Mouse (Mus musculus) intestine, postnatal 0 days (tissue): ENCODE results near the gene Rasal1. TPM values are rescaled to one million over a fixed set of nuclear protein-coding genes. Genes with fewer than 3 reads are reported as not detected.

Experiments used
- ATAC-seq: fragments of 200-750 bp; cut with Nextera tagmentation; 2 replicates; pipeline ENCODE4 v1.8.0; 2017; ENCODE audit warnings: mild to moderate bottlenecking, moderate TSS enrichment, moderate library complexity
- H3K27ac ChIP-seq: fragments of 300-500 bp; sonication (generic); 2 replicates; pipeline ENCODE4 v1.5.1; 2014; ENCODE audit warnings: mild to moderate bottlenecking, low read depth, low read length, moderate library complexity
- H3K27me3 ChIP-seq: fragments of 300-500 bp; sonication (generic); replicated peaks from 2 replicates; pipeline ENCODE4 v1.6.1; 2014; ENCODE audit warnings: low read length, mixed read lengths; ENCODE audit not compliant: control insufficient read depth, insufficient read depth
- H3K36me3 ChIP-seq: fragments of 300-500 bp; sonication (generic); 2 replicates; pipeline ENCODE4 v1.6.1; 2014; ENCODE audit warnings: mild to moderate bottlenecking, moderate library complexity; ENCODE audit not compliant: control insufficient read depth, insufficient read depth
- H3K4me1 ChIP-seq: fragments of 300-500 bp; sonication (generic); replicated peaks from 2 replicates; pipeline ENCODE4 v1.6.1; 2014; ENCODE audit warnings: antibody characterized with exemption, low read length, mixed read lengths; ENCODE audit not compliant: control insufficient read depth, insufficient read depth
- H3K4me2 ChIP-seq: fragments of 300-500 bp; sonication (generic); replicated peaks from 2 replicates; pipeline ENCODE4 v1.6.1; 2014; ENCODE audit warnings: low read depth, mild to moderate bottlenecking, moderate library complexity
- H3K4me3 ChIP-seq: fragments of 300-500 bp; sonication (generic); 2 replicates; pipeline ENCODE4 v1.5.1; 2014; ENCODE audit warnings: low read depth, low read length
- H3K9ac ChIP-seq: fragments of 300-500 bp; sonication (generic); 2 replicates; pipeline ENCODE4 v1.6.1; 2014; ENCODE audit warnings: mild to moderate bottlenecking, low read depth, low read length
- H3K9me3 ChIP-seq: fragments of 300-500 bp; sonication (generic); 2 replicates; pipeline ENCODE4 v1.6.1; 2016; ENCODE audit warnings: mixed run types; ENCODE audit not compliant: control insufficient read depth
- CTCF ChIP-seq: sonication (generic); IDR thresholded peaks from 2 replicates; pipeline ENCODE4 v1.5.1; 2016; ENCODE audit warnings: low read depth, mild to moderate bottlenecking, control low read depth, antibody characterized with exemption, moderate library complexity
- WGBS: fragments of 180-500 bp; shearing (Covaris S2); extraction: QIAGEN DNeasy Blood & Tissue Kit; methylation state at CpG from one replicate; pipeline ENCODE4 v1.1.7; 2014; 5-methylcytosine and 5-hydroxymethylcytosine counted together
- polyA plus RNA-seq: library from polyadenylated mRNA; unstranded; fragments of >200 nt; fragmentation: Nextera tagmentation; extraction: Ambion mirVana; gene quantifications from 2 replicates; pipeline ENCODE4 v1.2.1, GENCODE M21; 2015

Gene Rasal1
- polyA plus RNA-seq, 1 experiment from 2014 or later: 5.1 TPM

GRCm38 (mm10) chr5:120635633-120636032 is 13.0 kb upstream of the Rasal1 start:
- Histone ChIP-seq H3K4me3 (no peak overlapping the region), H3K4me1 (no peaks in the 10 kb centered on the region), H3K27ac (no peak overlapping the region), H3K36me3 (no peaks in the 10 kb centered on the region), H3K4me2 (no peak overlapping the region), H3K9ac (no peak overlapping the region), H3K9me3 (peaks cover 3% of the 10 kb centered on the region; the same call in 1 of the 2 replicates), H3K27me3 (no peaks in the 10 kb centered on the region; the same call in 1 of the 2 replicates)
- WGBS: 77% methylated on average over 5 of the region's 5 CpGs
- TF ChIP-seq CTCF: no peak
- ATAC-seq: no peak

GRCm38 (mm10) chr5:120640094-120640493 is 8.5 kb upstream of the Rasal1 start:
- H3K4me3 ChIP-seq: no peak overlapping the region
- TF ChIP-seq CTCF: no peak
- no peaks in the 10 kb centered on the region for H3K9me3 ChIP-seq
- no peaks in the 10 kb centered on the region for H3K36me3 ChIP-seq
- H3K27me3 ChIP-seq: 0 out of 2 replicates have a peak, but pooled peaks cover 4% of the 10 kb centered on the region
- H3K4me2 ChIP-seq: no peak overlapping the region
- no peak overlapping the region for H3K9ac ChIP-seq
- ATAC-seq: no peak
- 91% methylated on average over 7 of the region's 7 CpGs for whole genome bisulfite sequencing
- no peaks in the 10 kb centered on the region for H3K4me1 ChIP-seq
- H3K27ac ChIP-seq: no peak overlapping the region

- Histone ChIP-seq H3K9ac (no peak overlapping the region), H3K27me3 (peaks cover 4% of the 10 kb centered on the region; the same call in 1 of the 2 replicates), H3K4me2 (no peak overlapping the region), H3K27ac (no peak overlapping the region), H3K9me3 (no peaks in the 10 kb centered on the region), H3K36me3 (no peaks in the 10 kb centered on the region), H3K4me3 (no peak overlapping the region), H3K4me1 (no peaks in the 10 kb centered on the region)
- WGBS: 64% methylated on average over 14 of the region's 14 CpGs
- no peak for TF ChIP-seq CTCF
- no peak for ATAC-seq
Observed at GRCm38 (mm10) chr5:120643365-120644085, 5.1 kb upstream of the Rasal1 start.

DNA sequence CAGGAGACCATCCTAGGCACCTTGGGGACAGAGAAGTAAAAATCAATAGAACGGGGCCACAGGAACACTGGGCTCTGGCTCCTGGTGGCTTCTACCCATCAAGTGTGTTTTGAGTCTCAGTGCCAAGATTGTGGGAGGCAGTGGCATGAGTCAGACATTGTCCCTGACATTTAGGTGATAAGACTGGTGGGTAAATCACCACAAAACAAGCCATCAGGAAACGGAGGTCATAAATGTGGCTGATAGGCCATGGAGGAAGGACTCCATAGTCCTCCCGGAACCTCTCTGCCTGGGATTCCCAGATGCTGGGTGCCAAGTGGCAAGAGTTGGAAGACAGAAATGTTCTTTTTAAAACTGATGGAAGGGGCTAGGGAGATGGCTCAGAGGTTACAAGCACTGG is 4.4 kb upstream of the Rasal1 start:
- Histone ChIP-seq H3K4me2 (no peak overlapping the region), H3K4me1 (no peaks in the 10 kb centered on the region), H3K27ac (no peak overlapping the region), H3K27me3 (peaks cover 9% of the 10 kb centered on the region), H3K4me3 (no peak overlapping the region), H3K9me3 (no peaks in the 10 kb centered on the region), H3K9ac (no peak overlapping the region), H3K36me3 (no peaks in the 10 kb centered on the region)
- TF ChIP-seq CTCF: no peak
- WGBS: 53% methylated on average over 3 of the region's 3 CpGs
- ATAC-seq: no peak; the same call in 1 of the 2 replicates

GRCm38 (mm10) chr5:120645851-120646250 is 2.8 kb upstream of the Rasal1 start:
- ATAC-seq: no peak
- no peak overlapping the region for H3K4me2 ChIP-seq
- 54% methylated on average over 6 of the region's 6 CpGs for WGBS

DNA sequence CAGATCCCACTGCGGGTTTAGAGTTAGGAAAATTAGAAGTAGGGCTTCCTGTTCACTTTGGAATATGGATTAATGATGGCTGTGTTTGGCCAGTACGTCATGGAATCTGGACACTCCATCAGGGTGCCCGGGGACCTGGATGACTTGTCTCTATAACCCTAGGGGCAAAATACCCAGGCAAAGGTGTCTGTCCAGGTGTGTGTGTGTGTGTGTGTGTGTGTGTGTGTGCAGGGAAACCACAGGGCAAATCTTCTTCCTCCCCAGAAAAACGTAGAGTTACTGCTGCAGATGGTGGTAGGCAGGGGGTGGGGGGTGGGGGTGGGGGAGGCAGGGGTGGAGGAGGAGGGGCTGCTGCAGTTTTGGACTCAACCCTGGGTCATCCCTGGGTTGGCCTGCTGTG is 1.3 kb upstream of the Rasal1 start:
- 0 out of 2 replicates have a peak, but pooled peaks cover 2% of the 10 kb centered on the region for H3K4me1 ChIP-seq
- no peaks in the 10 kb centered on the region for H3K9me3 ChIP-seq
- no peak overlapping the region for H3K9ac ChIP-seq
- ATAC-seq: no peak
- no peaks in the 10 kb centered on the region for H3K36me3 ChIP-seq
- TF ChIP-seq CTCF: no peak
- no peak overlapping the region for H3K4me2 ChIP-seq
- H3K4me3 ChIP-seq: no peak overlapping the region
- no peak overlapping the region for H3K27ac ChIP-seq
- WGBS: 65% methylated on average over 4 of the region's 4 CpGs
- H3K27me3 ChIP-seq: peaks cover 20% of the 10 kb centered on the region

More at GRCm38 (mm10) chr5:120645851-120646250, 2.8 kb upstream of the Rasal1 start:
- no peaks in the 10 kb centered on the region for H3K9me3 ChIP-seq
- no peaks in the 10 kb centered on the region for H3K36me3 ChIP-seq
- no peak overlapping the region for H3K27ac ChIP-seq
- no peak overlapping the region for H3K9ac ChIP-seq
- no peak overlapping the region for H3K4me3 ChIP-seq
- peaks cover 20% of the 10 kb centered on the region for H3K27me3 ChIP-seq
- H3K4me1 ChIP-seq: 0 out of 2 replicates have a peak, but pooled peaks cover 2% of the 10 kb centered on the region
- no peak for TF ChIP-seq CTCF
